Mouse (Mus musculus) embryonic stem cell, embryonic (primary cell): ENCODE data around the gene Marc2.

Experiments
- CTCF ChIA-PET, 4 experiments: fragments of 300-600 bp in 2 of 4; fragments of 350-600 bp in 2 of 4; sonication (Branson Sonifier 250); formaldehyde crosslinking; loops; one replicate each; lab custom pipeline; 2022; ENCODE audit warnings: inconsistent platforms in 2 of 4; lab: Charles Lee
- POLR2A ChIA-PET, 4 experiments: fragments of 300-600 bp in 2 of 4; fragments of 350-600 bp in 2 of 4; sonication (Branson Sonifier 250); formaldehyde crosslinking; loops; one replicate each; lab custom pipeline; 2022; ENCODE audit warnings: antibody characterized with exemption in 4 of 4, inconsistent platforms in 1 of 4; lab: Charles Lee

Gene Marc2

DNA sequence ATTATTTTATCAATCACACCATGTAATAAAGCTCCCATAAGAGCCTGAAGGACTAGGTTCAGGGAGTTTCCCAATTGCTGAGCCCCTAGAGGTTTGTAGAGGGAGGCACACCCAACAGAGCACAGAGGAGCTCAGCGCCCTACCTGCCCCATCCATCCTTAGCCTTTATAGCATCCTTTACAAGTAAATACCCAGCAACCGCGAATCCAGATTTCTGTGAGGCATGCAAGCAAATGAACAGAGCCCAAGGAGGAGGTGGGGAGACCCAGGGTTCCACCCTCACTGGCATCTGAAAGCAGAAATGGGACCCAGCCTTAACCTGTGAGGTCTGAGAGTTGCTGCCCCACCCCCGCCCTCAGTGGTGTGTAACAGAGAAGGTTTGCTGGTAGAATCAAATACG is 9.9 kb downstream of the Marc2 start:
- CTCF ChIA-PET = interaction anchor here (0.5 to 10.7 kb wide), 16 partner anchors 8 to 587 kb away, joined by 3 to 71 read pairs (median 4); partner anchors contain the start of gene Marc2 (in 2 of the 4)
- POLR2A ChIA-PET = interaction anchor here (0.6 to 7.2 kb wide), 19 partner anchors 8 to 1870 kb away, joined by 3 to 92 read pairs (median 3); partner anchors contain the start of genes Iars2 (in 1 of the 4) and Marc2 (in 1 of the 4)

DNA sequence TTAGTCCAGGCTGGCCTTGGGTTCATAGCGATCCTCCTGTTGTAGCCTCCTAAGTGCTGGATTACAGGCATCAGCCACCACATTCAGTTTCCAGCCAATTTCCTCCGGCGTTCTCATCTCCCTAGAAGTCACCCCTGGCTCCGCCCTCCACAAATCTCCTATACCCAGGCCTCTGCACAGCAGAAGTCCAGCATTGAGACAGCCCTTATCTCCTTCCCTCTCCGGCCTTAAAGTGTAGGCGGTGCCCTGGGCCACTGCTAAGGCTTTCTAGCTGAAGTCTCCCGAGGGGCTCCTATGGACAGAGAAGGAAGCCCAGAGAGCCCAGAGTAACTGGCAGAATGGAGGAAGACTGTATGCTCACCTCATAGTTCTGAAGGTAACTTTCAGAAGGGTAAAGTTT is 12.8 kb downstream of the Marc2 start:
- POLR2A ChIA-PET = interaction anchor here in 1 of 4 experiments (2.2 kb wide), 1 partner anchor 12 kb away, joined by 7 read pairs; no protein-coding TSS in a partner anchor
- CTCF ChIA-PET = interaction anchor here in 1 of 4 experiments (0.8 to 10.7 kb wide), 3 partner anchors 10 to 19 kb away, joined by 3 to 71 read pairs (median 3); no protein-coding TSS in a partner anchor

DNA sequence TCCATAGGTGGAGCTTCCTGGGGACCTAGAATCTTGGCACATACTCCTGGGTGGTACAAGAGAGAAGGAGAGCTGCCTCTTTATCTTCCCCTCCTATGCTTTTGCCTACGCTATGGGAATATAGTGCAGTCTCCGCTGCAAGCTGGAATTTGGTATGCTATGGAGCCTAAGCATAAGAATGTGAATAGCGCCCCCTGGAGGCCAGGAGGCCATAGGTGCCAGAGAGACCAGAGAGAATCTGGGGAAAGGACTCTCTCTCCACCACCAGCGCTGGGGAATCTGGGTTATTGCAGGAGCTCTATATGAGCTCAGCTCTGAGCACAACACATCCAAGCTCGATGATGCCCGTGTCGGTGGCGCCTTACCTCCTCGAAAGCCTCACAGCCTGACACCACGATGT is 14.0 kb downstream of the Marc2 start:
- ChIA-PET CTCF (interaction anchor here in 3 of 4 experiments (0.5 to 10.7 kb wide), 19 partner anchors 8 to 230 kb away, joined by 3 to 71 read pairs (median 6); partner anchors contain the start of gene Marc2 (in 2 of the 3)), POLR2A (interaction anchor here in 2 of 4 experiments (0.9 to 9.3 kb wide), 11 partner anchors 6 to 497 kb away, joined by 3 to 92 read pairs (median 5); partner anchors contain the start of genes Marc2 (in 2 of the 2) and Iars2 (in 1 of the 2))

DNA sequence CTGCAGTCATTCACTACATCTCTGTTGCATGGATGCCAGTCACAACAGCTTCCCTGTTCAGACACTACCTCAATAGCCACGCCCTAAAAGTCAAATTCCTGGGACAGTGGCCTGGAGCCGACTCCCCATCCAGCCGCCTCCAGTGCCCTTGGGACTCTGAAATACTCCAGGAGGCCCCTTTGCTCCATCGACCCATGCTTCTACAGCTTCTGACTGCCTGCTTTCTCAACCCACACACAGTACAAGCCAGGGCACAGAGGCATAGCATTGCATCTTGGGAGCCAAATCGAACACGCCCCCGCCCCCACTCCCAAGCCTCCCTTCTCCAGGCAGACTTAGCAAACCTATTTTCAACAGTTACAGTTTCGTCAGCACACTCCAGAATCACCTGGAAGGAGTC is 16.4 kb downstream of the Marc2 start:
- ChIA-PET CTCF (interaction anchor here in 2 of 4 experiments (0.6 to 1.2 kb wide), 4 partner anchors 16 to 23 kb away, joined by 3 to 5 read pairs (median 4); partner anchors contain the start of gene Marc2 (in 1 of the 2)), POLR2A (interaction anchor here in 3 of 4 experiments (0.5 to 9.3 kb wide), 13 partner anchors 9 to 485 kb away, joined by 3 to 92 read pairs (median 4); partner anchors contain the start of gene Marc2 (in 2 of the 3))

DNA sequence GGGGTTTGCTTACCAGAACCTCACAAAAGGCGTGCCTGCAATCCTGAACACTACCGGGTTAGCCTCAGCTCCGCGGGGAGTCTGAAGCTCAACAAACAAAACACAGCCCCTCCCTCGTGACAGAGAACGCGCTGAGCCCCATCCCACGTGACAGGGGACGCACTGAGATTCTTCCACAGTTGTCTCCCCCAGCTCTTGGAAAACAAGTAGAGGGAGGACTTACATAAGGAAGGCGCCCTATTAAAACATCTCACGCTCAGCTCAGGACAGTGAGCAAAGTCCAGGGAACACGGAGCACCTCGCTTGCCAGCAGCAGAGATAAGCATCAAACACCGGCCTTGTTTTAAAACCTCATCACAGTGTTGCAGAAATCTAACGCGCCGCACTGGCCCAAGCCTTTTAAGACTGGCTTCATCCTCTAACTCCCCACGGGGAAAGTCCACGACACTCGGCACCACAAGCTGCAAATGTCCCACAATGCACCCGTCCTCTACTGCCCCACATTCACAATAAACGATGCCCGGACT is 19.0 kb downstream of the Marc2 start:
- CTCF ChIA-PET = interaction anchor here in 3 of 4 experiments (0.6 to 4.6 kb wide), 14 partner anchors 9 to 368 kb away, joined by 3 to 96 read pairs (median 5); partner anchors contain the start of genes C130074G19Rik (in 1 of the 3), Marc1 (in 1 of the 3) and Marc2 (in 1 of the 3)
- POLR2A ChIA-PET = interaction anchor here (0.7 to 9.3 kb wide), 34 partner anchors 9 to 513 kb away, joined by 3 to 99 read pairs (median 5); partner anchors contain the start of genes Marc2 (in 2 of the 4), Rab3gap2 (in 2 of the 4), Bpnt1 (in 1 of the 4) and C130074G19Rik (in 1 of the 4)

DNA sequence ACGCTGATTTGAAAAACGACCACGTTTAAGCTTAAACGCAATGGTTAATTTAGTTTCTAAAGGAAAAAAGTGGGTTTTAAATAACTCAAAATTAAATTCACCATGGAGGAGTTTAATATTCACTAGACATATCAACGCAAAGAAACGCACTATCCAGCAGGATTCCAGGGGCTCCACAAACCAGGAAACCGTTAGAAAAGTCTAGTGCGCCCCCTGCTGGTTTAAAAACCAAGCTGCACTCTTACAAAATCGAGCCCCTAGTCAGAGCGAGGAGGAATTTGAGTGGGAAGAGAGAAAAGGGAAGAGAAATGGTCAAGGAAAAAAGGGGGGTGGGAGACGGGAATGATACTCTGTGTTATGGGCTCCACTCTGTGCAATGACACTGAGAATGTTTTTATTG is 21.2 kb downstream of the Marc2 start:
- CTCF ChIA-PET = interaction anchor here (0.5 to 4.6 kb wide), 95 partner anchors 9 to 562 kb away, joined by 3 to 96 read pairs (median 4); partner anchors contain the start of genes Marc1 (in 3 of the 4), Bpnt1 (in 2 of the 4), C130074G19Rik (in 2 of the 4) and Hlx (in 1 of the 4)

DNA sequence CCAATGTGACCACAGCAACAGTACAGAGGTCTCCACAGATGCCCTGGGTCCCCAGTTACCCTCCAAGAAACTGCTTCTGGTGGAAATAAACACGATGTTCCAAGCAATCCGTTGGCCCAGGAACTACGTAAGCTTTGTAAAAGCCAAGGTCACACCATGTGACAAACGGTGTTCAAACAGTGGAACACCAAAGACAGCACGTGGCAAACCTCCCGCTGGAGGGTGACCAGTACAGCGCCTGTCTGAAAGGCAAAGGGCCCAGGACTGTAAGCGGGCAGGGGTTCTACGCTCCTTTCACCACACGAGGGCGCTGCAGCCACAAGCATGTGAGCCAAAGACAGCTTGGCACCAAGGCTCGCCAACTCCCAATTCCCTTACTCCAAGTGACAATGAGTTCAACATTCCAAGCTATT is 21.8 kb downstream of the Marc2 start:
- ChIA-PET POLR2A (interaction anchor here (0.6 to 9.3 kb wide), 38 partner anchors 7 to 630 kb away, joined by 3 to 99 read pairs (median 4); partner anchors contain the start of genes Marc1 (in 2 of the 4), Marc2 (in 2 of the 4), Rab3gap2 (in 2 of the 4) and C130074G19Rik (in 1 of the 4)), CTCF (interaction anchor here (0.5 to 4.6 kb wide), 92 partner anchors 8 to 668 kb away, joined by 3 to 96 read pairs (median 4); partner anchors contain the start of genes Marc1 (in 3 of the 4), C130074G19Rik (in 2 of the 4), Iars2 (in 2 of the 4) and Marc2 (in 1 of the 4))

More for the DNA sequence above, 21.2 kb downstream of the Marc2 start:
- POLR2A ChIA-PET = interaction anchor here (0.8 to 9.3 kb wide), 32 partner anchors 8 to 629 kb away, joined by 3 to 99 read pairs (median 5); partner anchors contain the start of genes C130074G19Rik (in 2 of the 4), Iars2 (in 2 of the 4), Marc2 (in 2 of the 4) and Rab3gap2 (in 2 of the 4)

DNA sequence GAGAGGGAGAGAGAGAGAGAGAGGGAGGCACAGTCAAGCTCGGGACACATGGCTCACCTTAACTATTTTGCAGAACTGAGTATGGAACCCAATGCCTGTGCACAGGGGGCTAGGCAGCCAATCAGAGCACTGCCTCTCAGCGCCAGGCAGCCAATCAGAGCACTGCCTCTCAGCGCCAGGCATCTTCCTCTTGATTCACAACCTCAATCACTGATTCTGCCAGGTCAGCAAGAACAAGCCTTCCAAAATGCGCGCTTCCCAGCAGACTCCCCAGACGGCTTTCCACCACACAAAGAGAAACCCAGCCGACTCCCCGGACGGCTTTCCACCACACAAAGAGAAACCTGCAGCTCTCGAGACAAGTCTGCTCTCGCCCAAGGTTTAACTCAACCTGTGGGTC is 23.6 kb downstream of the Marc2 start:
- CTCF ChIA-PET = interaction anchor here in 3 of 4 experiments (0.6 to 3.9 kb wide), 7 partner anchors 9 to 923 kb away, joined by 3 to 71 read pairs (median 3); no protein-coding TSS in a partner anchor
- POLR2A ChIA-PET = interaction anchor here in 3 of 4 experiments (0.6 to 6.5 kb wide), 9 partner anchors 10 to 347 kb away, joined by 3 to 99 read pairs (median 3); partner anchors contain the start of genes Hlx (in 1 of the 3) and Marc2 (in 1 of the 3)

DNA sequence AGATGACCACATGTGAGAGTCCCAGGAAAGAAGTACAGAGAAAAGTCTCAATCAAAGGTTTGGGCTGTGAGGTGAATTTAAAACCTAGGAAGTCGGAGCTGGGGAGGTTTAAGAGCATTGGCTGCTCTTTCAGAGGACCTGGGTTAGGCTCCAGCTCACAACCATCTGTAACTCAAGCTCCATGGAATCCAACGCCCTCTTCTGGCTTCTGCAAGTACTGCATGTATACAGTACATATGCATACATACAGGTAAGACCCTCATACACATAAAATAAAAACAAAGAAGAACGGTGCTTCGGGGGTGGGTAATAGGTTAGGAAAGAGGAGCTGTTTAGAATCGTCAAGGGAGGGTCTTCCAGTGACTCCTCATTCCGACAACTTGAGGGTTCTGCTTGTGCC is 28.5 kb downstream of the Marc2 start:
- CTCF ChIA-PET = interaction anchor here (0.5 to 2.0 kb wide), 20 partner anchors 9 to 700 kb away, joined by 3 to 9 read pairs (median 3); partner anchors contain the start of gene Hlx (in 1 of the 4)
- POLR2A ChIA-PET = interaction anchor here in 2 of 4 experiments (0.7 to 3.2 kb wide), 5 partner anchors 8 to 26 kb away, joined by 3 to 15 read pairs (median 5); no protein-coding TSS in a partner anchor

DNA sequence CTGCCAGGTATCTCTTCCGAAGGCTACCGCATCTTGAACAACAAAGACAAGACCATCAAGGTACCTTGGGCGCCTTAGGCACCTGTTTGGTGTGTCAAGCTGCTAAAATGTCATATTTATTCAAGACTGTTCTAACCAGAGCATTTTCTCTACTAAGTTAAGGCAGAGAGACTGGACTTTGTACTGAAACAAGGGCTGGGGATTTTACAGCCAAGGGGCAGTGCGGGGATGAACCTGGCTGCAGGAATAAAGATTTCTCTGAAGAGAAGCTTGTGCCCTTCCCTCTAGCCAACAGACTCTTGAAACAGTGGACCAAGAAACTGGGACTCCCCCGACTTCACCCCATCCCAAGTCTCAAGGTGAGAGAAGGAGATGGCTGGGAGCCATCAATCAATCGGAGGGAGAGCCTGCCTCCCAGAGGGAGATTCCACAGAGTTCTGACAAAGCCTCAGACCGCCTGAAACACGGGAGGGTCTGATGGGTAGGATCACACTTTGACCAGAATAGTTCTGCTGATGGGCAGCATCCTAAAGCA is 34.5 kb downstream of the Marc2 start:
- POLR2A ChIA-PET = interaction anchor here in 3 of 4 experiments (0.6 to 2.3 kb wide), 4 partner anchors 10 to 25 kb away, joined by 3 to 6 read pairs (median 4); no protein-coding TSS in a partner anchor
- CTCF ChIA-PET = interaction anchor here in 3 of 4 experiments (0.5 to 3.7 kb wide), 6 partner anchors 13 to 35 kb away, joined by 3 to 23 read pairs (median 5); no protein-coding TSS in a partner anchor

DNA sequence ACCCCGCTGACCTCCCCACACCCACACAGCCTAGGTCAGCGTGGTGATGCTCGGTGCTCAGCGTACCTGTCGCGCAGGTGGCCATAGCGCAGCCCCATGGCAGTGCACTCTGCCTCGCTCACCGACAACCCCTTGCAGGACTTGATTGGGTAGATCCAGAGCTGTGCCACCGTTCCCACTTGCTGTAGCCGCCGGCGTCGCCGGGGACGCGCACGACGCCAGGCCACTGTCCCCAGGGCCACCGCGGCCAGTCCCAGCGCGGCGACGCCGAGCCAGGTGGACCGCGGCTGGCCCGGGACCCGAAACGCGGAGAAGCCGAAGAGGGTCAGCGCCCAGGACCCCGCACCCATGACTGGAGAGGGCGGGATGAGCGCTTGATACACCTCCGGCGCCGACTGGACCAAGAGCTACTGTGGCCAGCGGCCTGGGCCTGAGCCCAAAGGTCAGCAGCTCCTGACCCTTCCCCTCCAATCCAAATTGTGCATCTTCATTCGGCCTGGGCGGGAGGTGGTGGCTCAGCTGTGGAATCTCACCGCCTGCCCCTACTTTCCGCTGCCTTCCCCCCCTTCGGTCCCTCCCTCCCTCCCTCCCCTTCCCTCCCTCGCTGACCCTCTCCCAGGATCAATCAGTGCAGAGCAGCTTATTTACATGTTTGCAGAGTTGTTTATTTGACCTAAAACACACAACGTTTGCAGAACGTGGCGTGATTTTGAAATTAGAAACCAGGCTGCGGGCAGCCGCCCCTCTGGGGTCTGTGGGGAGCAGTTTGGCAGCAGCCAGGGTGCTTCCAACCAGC is 35.3 kb downstream of the Marc2 start, which contains the start of gene Marc1:
Gene Marc1, minus strand, starts transcription at position 534 of the 796 bp plus-strand sequence.
- CTCF ChIA-PET = interaction anchor here (0.5 to 3.7 kb wide), 9 partner anchors 13 to 592 kb away, joined by 3 to 23 read pairs (median 3); no protein-coding TSS in a partner anchor
- POLR2A ChIA-PET = interaction anchor here in 2 of 4 experiments (0.6 to 1.8 kb wide), 4 partner anchors 13 to 23 kb away, joined by 3 to 5 read pairs (median 4); no protein-coding TSS in a partner anchor

DNA sequence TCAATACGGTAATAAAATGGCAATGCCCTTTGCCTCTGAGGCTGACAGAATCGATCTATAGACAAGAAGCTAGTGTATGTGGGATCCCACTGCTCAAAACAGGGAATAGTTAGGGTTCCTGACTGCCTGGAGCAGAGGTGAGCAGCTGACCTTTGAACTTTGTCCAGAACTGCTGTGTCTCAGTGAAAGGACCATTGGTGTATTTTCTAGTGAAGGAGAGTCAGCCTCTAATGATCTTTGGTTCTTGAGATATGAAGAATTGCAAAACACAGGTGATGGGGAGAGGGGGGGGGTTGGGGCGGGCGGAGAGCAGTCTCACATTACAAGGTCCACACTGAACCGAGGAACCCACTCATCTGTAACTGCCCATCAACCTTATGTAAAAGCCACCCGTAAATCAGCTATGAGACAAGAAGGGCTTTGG is 36.7 kb downstream of the Marc2 start:
- POLR2A ChIA-PET = interaction anchor here (0.6 to 1.8 kb wide), 5 partner anchors 11 to 470 kb away, joined by 3 to 5 read pairs (median 3); no protein-coding TSS in a partner anchor
- CTCF ChIA-PET = interaction anchor here in 3 of 4 experiments (0.6 to 3.7 kb wide), 4 partner anchors 12 to 32 kb away, joined by 3 to 23 read pairs (median 6); no protein-coding TSS in a partner anchor

DNA sequence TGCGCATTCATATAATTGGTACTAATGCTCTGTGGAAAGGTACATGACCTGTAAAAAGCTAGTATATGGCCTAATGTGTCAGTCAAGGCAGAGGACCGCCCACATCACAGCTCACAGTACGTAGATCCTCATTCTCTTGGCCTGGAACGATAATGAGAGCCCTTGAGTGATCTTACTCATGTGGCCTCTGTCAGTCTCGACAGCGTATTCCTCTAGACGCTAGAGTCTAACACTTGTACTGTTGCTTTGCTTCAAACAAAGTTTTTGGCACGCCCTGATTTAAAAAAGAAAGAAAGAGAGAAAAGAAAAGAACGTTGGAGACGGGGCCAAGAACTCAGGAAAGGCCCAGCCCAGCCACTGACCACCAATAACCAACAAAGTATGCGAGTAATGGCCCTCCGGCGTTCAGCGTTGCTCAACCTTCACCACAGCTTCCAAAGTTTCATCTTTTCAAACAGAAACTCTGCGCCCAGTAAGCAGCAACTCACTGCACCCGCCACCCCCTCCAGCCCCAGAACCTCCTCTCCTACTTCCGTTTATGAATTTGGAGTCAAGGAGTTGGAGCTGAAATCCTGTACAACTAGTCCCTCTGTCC is 37.7 kb downstream of the Marc2 start:
- ChIA-PET CTCF (interaction anchor here in 3 of 4 experiments (0.6 to 4.3 kb wide), 7 partner anchors 9 to 110 kb away, joined by 3 to 18 read pairs (median 9); no protein-coding TSS in a partner anchor), POLR2A (interaction anchor here in 3 of 4 experiments (0.6 to 1.7 kb wide), 5 partner anchors 9 to 155 kb away, joined by 3 to 5 read pairs (median 4); no protein-coding TSS in a partner anchor)

DNA sequence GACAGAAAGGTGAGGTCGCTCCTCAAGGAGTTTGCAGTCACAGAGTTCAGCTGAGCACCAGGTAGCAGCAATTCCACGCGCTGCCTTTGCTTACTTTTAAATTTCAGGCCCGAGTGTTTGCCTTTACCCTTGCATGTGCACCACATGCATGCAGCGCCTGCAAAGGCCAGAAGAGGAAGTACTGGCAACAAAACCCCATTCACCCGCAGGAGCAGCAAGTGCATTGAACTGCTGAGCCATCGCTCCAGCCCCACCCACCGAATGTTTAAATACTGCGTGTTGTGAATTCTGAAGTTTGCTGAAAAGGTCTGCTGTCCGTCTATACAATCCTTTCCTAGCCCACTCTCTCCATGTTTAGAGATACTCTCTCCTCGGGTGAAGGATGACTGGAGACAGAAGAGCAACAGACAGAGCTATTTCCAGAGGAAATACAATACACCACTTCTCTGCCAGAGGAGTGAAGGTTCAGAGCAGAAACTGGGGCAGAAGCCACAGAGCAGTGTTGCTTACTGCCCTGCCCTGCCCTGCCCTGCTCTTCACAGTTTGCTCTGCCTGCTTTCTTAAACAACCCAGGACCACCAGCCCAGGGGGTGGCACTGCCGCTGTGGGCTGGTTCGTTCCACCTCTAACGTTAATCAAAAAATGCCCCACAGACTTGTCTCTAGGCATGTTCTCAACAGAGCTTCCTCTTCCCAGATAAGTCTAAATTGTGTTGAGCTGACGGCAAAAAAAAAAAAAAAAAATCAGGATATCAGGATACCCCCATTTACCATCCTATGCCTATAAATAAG is 38.4 kb downstream of the Marc2 start:
- ChIA-PET POLR2A (interaction anchor here in 3 of 4 experiments (0.6 to 1.7 kb wide), 6 partner anchors 10 to 156 kb away, joined by 3 to 5 read pairs (median 4); no protein-coding TSS in a partner anchor), CTCF (interaction anchor here (0.5 to 4.3 kb wide), 11 partner anchors 10 to 1365 kb away, joined by 3 to 18 read pairs (median 4); no protein-coding TSS in a partner anchor)

DNA sequence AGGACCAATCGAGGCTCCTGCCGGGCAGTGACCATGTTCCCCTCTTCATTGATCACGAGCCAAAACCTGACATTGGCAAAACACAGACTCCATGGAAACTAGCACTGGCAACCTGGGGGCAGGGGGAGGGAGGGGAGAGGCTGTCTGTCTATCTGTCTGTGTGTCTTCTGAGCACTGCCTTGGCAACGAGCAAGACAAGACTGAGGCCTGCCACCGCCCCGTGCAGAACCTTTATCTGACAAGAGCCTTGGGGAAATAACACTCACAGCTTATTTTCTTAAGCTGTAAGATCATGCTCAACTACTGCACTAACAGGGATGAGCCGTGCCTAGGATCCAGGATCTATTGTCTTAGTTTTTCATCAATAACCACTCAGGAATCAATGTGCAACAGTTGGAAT is 39.1 kb downstream of the Marc2 start:
- CTCF ChIA-PET = interaction anchor here in 2 of 4 experiments (0.6 to 4.3 kb wide), 7 partner anchors 10 to 111 kb away, joined by 3 to 18 read pairs (median 9); no protein-coding TSS in a partner anchor
- POLR2A ChIA-PET = interaction anchor here in 1 of 4 experiments (1.0 to 1.7 kb wide), 2 partner anchors 10 to 17 kb away, joined by 3 to 5 read pairs; no protein-coding TSS in a partner anchor
